Mouse (Mus musculus): Measurements from ENCODE around the gene Retreg1. TPM values are rescaled to one million over a fixed set of nuclear protein-coding genes. Genes with fewer than 3 reads are reported as not detected.

The Retreg1 gene
- total and polyA plus RNA-seq, 3 experiments, result 17.5 to 28.7 (median 19.0) TPM

- peaks cover 6 to 18% of the 10 kb centered on the region in 2 experiments for H3K4me1 ChIP-seq (ENCODE audit: control insufficient read depth in 1 of 2, insufficient read depth in 2 of 2)
- H3K79me2 ChIP-seq (replicated peaks; ENCODE audit: control insufficient read depth, extremely low read depth, insufficient read depth, poor library complexity, severe bottlenecking), result no peaks in the 10 kb centered on the region; the same call in 1 of the 2 replicates
- in situ Hi-C loops (cut with MboI; ENCODE audit: low pct_ligation_motif_present, low pct_unique_long_range_greater_than_20kb, low sequenced_read_pairs) (no loop called here), dilution Hi-C loops (cut with MboI; ENCODE audit: extremely low pct_ligation_motif_present, extremely low pct_unique_long_range_greater_than_20kb, low sequenced_read_pairs) (no loop called here)
- H3K9me3 ChIP-seq (replicated peaks; ENCODE audit: low read length), result no peaks in the 10 kb centered on the region
- H3K4me2 ChIP-seq (ENCODE audit: insufficient read depth, low read depth, poor library complexity, severe bottlenecking), result no peak overlapping the region
- TF ChIP-seq ZNF384 (IDR thresholded peaks at IDR 0.05; ENCODE audit: low read depth, low read length) (no peak), JUN (IDR thresholded peaks at IDR 0.05; ENCODE audit: insufficient read depth, low read depth, low read length) (no peak), BHLHE40 (IDR thresholded peaks at IDR 0.05; ENCODE audit: low read depth, low read length) (no peak), RAD21 (IDR thresholded peaks at IDR 0.05; ENCODE audit: low read depth, low read length) (no peak), E2F4 (IDR thresholded peaks at IDR 0.05; ENCODE audit: insufficient replicate concordance, low read depth, low read length) (no peak), EP300 (IDR thresholded peaks at IDR 0.05; ENCODE audit: low read length) (no peak), MEF2A (IDR thresholded peaks at IDR 0.05; ENCODE audit: borderline replicate concordance, low read depth, low read length) (no peak), MAZ (IDR thresholded peaks at IDR 0.05; ENCODE audit: low read depth, low read length) (no peak), MAX (IDR thresholded peaks at IDR 0.05; ENCODE audit: low read length) (no peak), ETS1 (conservative IDR thresholded peaks at IDR 0.05; ENCODE audit: low read depth, low read length) (no peak), POLR2AphosphoS2 (IDR thresholded peaks at IDR 0.05; ENCODE audit: low read depth, low read length) (no peak), MYC (IDR thresholded peaks at IDR 0.05; ENCODE audit: low read depth, low read length) (no peak), ZMIZ1 (IDR thresholded peaks at IDR 0.05; ENCODE audit: low read depth, low read length) (no peak)
- no peak overlapping the region for H3K9ac ChIP-seq (ENCODE audit: insufficient read depth, low read depth)
- no peak for DNase-seq (ENCODE audit: extremely low read depth)
- H3K27me3 ChIP-seq (replicated peaks), result no peaks in the 10 kb centered on the region
- peaks cover 0 to 6% of the 10 kb centered on the region in 2 experiments for H3K36me3 ChIP-seq (replicated peaks in 1 of 2; ENCODE audit: control insufficient read depth in 1 of 2, insufficient read depth in 1 of 2, low read length in 1 of 2)
- H3K4me3 ChIP-seq (replicated peaks in 1 of 3; ENCODE audit: low read depth in 2 of 3, low read length in 2 of 3, poor library complexity in 1 of 3), result no peak overlapping the region
- no peak overlapping the region for H3K27ac ChIP-seq (ENCODE audit: insufficient read depth, low read depth)
Measured at GRCm38 (mm10) chr15:25951037-25951436, 108.1 kb downstream of the Retreg1 start.

DNA sequence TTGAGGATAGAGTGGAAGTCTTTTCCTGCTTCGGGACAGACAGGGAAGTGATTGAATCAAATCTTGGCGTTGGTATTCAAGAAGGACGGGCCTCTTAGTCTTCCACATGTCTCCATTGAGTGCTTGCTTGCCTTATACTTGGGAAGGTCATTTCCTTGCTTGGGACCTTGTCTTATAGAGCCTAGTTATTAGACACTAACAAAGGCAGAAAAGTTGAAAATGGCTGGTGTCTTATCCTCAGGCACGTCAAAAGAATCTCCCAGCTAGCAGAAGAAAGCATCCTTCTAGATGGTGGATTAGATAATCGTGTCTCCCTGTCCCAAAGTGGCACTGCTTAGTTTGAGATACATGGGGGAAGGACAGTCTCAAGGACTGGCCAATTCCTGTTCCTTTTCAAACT lies 113.0 kb downstream of the Retreg1 start:
- Histone ChIP-seq H3K4me2 (ENCODE audit: insufficient read depth, low read depth, poor library complexity, severe bottlenecking) (no peak overlapping the region), H3K4me1 (ENCODE audit: control insufficient read depth in 1 of 2, insufficient read depth in 2 of 2) (peaks cover 6 to 27% of the 10 kb centered on the region in 2 experiments)

More for the DNA sequence above, 113.0 kb downstream of the Retreg1 start:
- Histone ChIP-seq H3K27me3 (replicated peaks) (no peaks in the 10 kb centered on the region), H3K36me3 (replicated peaks in 1 of 2; ENCODE audit: control insufficient read depth in 1 of 2, insufficient read depth in 1 of 2, low read length in 1 of 2) (no peaks in the 10 kb centered on the region), H3K9ac (ENCODE audit: insufficient read depth, low read depth) (no peak overlapping the region), H3K79me2 (replicated peaks; ENCODE audit: control insufficient read depth, extremely low read depth, insufficient read depth, poor library complexity, severe bottlenecking) (no peaks in the 10 kb centered on the region), H3K4me3 (replicated peaks in 1 of 3; ENCODE audit: low read depth in 2 of 3, low read length in 2 of 3, poor library complexity in 1 of 3) (no peak overlapping the region), H3K9me3 (replicated peaks; ENCODE audit: low read length) (no peaks in the 10 kb centered on the region), H3K27ac (ENCODE audit: insufficient read depth, low read depth) (no peak overlapping the region)
- DNase-seq (ENCODE audit: extremely low read depth), result no peak
- TF ChIP-seq E2F4 (IDR thresholded peaks at IDR 0.05; ENCODE audit: insufficient replicate concordance, low read depth, low read length) (no peak), ZKSCAN1 (IDR thresholded peaks at IDR 0.05; ENCODE audit: borderline replicate concordance, low read depth, low read length) (no peak), CHD2 (IDR thresholded peaks at IDR 0.05; ENCODE audit: low read length) (no peak), ELF1 (IDR thresholded peaks at IDR 0.05; ENCODE audit: low read depth, low read length) (no peak), MXI1 (IDR thresholded peaks at IDR 0.05; ENCODE audit: low read depth, low read length) (no peak), USF1 (IDR thresholded peaks at IDR 0.05; ENCODE audit: low read depth, low read length) (no peak), BHLHE40 (IDR thresholded peaks at IDR 0.05; ENCODE audit: low read depth, low read length) (no peak), TCF12 (IDR thresholded peaks at IDR 0.05; ENCODE audit: low read depth, low read length) (no peak), KAT2A (IDR thresholded peaks at IDR 0.05; ENCODE audit: insufficient replicate concordance, low read length) (no peak), MAX (IDR thresholded peaks at IDR 0.05; ENCODE audit: low read length) (no peak), MAZ (IDR thresholded peaks at IDR 0.05; ENCODE audit: low read depth, low read length) (no peak), MYC (IDR thresholded peaks at IDR 0.05; ENCODE audit: low read depth, low read length) (no peak), ZNF384 (IDR thresholded peaks at IDR 0.05; ENCODE audit: low read depth, low read length) (no peak), MAFK (IDR thresholded peaks at IDR 0.05; ENCODE audit: insufficient replicate concordance, low read length) (no peak)
- dilution Hi-C loops (cut with MboI; ENCODE audit: extremely low pct_ligation_motif_present, extremely low pct_unique_long_range_greater_than_20kb, low sequenced_read_pairs), result no loop called here
- in situ Hi-C loops (cut with MboI; ENCODE audit: low pct_ligation_motif_present, low pct_unique_long_range_greater_than_20kb, low sequenced_read_pairs), result loop anchor here (5.0 kb wide), 1 partner anchor 149 kb away; no protein-coding TSS in a partner anchor
